In genomic region chr9:75833189-75833732, GRCm38 (mm10) we compare ENCODE assay signal across 21 mouse cellular contexts. TPM values are rescaled to one million over a fixed set of nuclear protein-coding genes. Genes with fewer than 3 reads are reported as not detected.
DNase-seq lines count a peak whose midpoint lies in the region; ATAC-seq and TF ChIP-seq lines count a peak whose summit lies in the region.
"Had no signal": no experiment of that assay in that cellular context is flagged by ENCODE, and none has a peak within 500 bp of the region (broad histone marks: within the 10 kb centered on the region; RNA-seq: fewer than 3 reads in every experiment).

No protein-coding gene starts in this region.

- intact Hi-C loops in heart, postnatal 36 days (cut with DNase I): no loop called here

- no peaks in the 10 kb centered on the region for H3K9me3 ChIP-seq in kidney, embryonic 15.5 days (replicated peaks)
- H3K9me3 ChIP-seq in lung, embryonic 16.5 days (ENCODE audit: control insufficient read depth, low read length): no peaks in the 10 kb centered on the region
- H3K9me3 ChIP-seq: embryonic facial prominence, embryonic 13.5 days; hindbrain, embryonic 10.5 days; limb, embryonic 15.5 days; midbrain, embryonic 12.5 days; neural tube, embryonic 13.5 days had no signal

- H3K9ac ChIP-seq in kidney, embryonic 15.5 days: no peak overlapping the region
- H3K9ac ChIP-seq in lung, embryonic 16.5 days (ENCODE audit: low read length): no peak overlapping the region
- H3K9ac ChIP-seq: embryonic facial prominence, embryonic 13.5 days; forebrain, postnatal 0 days; limb, embryonic 15.5 days; midbrain, embryonic 12.5 days; neural tube, embryonic 13.5 days had no signal

- no peaks in the 10 kb centered on the region for H3K36me3 ChIP-seq in kidney, embryonic 15.5 days
- no peaks in the 10 kb centered on the region for H3K36me3 ChIP-seq in kidney, adult 2 months (ENCODE audit: control insufficient read depth, insufficient read depth, low read length)
- H3K36me3 ChIP-seq in lung, embryonic 16.5 days (ENCODE audit: control insufficient read depth, insufficient read depth, low read length): no peaks in the 10 kb centered on the region
- H3K36me3 ChIP-seq: embryonic facial prominence, embryonic 13.5 days; hindbrain, embryonic 10.5 days; limb, embryonic 15.5 days; midbrain, embryonic 12.5 days; neural tube, embryonic 13.5 days had no signal

- TF ChIP-seq CTCF in kidney, adult 2 months (conservative IDR thresholded peaks at IDR 0.05; ENCODE audit: insufficient read depth, insufficient read length, low read depth, low read length): no peak
- TF ChIP-seq CTCF in lung, adult 2 months (IDR thresholded peaks at IDR 0.05; ENCODE audit: insufficient read depth, low read length): no peak

- no peaks in the 10 kb centered on the region for H3K4me1 ChIP-seq in kidney, embryonic 15.5 days
- H3K4me1 ChIP-seq in kidney, adult 2 months (ENCODE audit: control insufficient read depth, insufficient read depth, low read length): no peaks in the 10 kb centered on the region
- peaks cover 2% of the 10 kb centered on the region; the same call in 1 of the 2 replicates for H3K4me1 ChIP-seq in lung, embryonic 16.5 days (replicated peaks; ENCODE audit: control insufficient read depth, insufficient read depth, low read length)
- H3K4me1 ChIP-seq in lung, adult 2 months (ENCODE audit: control insufficient read depth, insufficient read depth, low read length): no peaks in the 10 kb centered on the region
- H3K4me1 ChIP-seq: limb, embryonic 15.5 days; midbrain, embryonic 12.5 days had no signal

- H3K27me3 ChIP-seq in kidney, embryonic 15.5 days: no peaks in the 10 kb centered on the region
- H3K27me3 ChIP-seq in kidney, adult 2 months (replicated peaks; ENCODE audit: control insufficient read depth, insufficient read depth, low read length): no peaks in the 10 kb centered on the region
- H3K27me3 ChIP-seq in lung, embryonic 16.5 days (ENCODE audit: control insufficient read depth, insufficient read depth, low read depth, low read length): no peaks in the 10 kb centered on the region
- H3K27me3 ChIP-seq: embryonic facial prominence, embryonic 13.5 days; limb, embryonic 15.5 days; midbrain, embryonic 12.5 days; neural tube, embryonic 13.5 days had no signal

- 82% methylated on average over 5 of the region's 5 CpGs for WGBS in kidney, embryonic 15.5 days
- 66% methylated on average over 5 of the region's 5 CpGs for WGBS in kidney, adult 2 months
- WGBS in lung, embryonic 16.5 days: 61% methylated on average over 5 of the region's 5 CpGs
- WGBS in lung, adult 2 months: 73% methylated on average over 5 of the region's 5 CpGs

- TF ChIP-seq POLR2A in kidney, adult 2 months (IDR thresholded peaks at IDR 0.05; ENCODE audit: low read depth, low read length): no peak
- TF ChIP-seq POLR2A in lung, adult 2 months (IDR thresholded peaks at IDR 0.05; ENCODE audit: borderline replicate concordance, extremely low read depth, low read depth, low read length): no peak

- ATAC-seq in kidney, embryonic 15.5 days (replicated peaks; ENCODE audit: low FRiP score): peak; percentile 36; the same call in 1 of the 2 replicates
- peak; percentile 74 for ATAC-seq in lung, embryonic 16.5 days (ENCODE audit: low read depth)
- ATAC-seq: forebrain, postnatal 0 days; inflammation-experienced regulatory T-cells, adult 6 months had no signal

- no peak overlapping the region for H3K4me2 ChIP-seq in kidney, embryonic 15.5 days
- H3K4me2 ChIP-seq in lung, embryonic 16.5 days (ENCODE audit: low read depth, low read length): no peak overlapping the region
- H3K4me2 ChIP-seq: embryonic facial prominence, embryonic 13.5 days; limb, embryonic 15.5 days; midbrain, embryonic 12.5 days; neural tube, embryonic 13.5 days had no signal

- no peak overlapping the region for H3K27ac ChIP-seq in kidney, embryonic 15.5 days
- H3K27ac ChIP-seq in kidney, adult 2 months (ENCODE audit: insufficient read depth, low read depth, low read length): no peak overlapping the region
- no peak overlapping the region for H3K27ac ChIP-seq in lung, embryonic 16.5 days (ENCODE audit: low read length)
- H3K27ac ChIP-seq: embryonic facial prominence, embryonic 13.5 days; hindbrain, embryonic 10.5 days; limb, embryonic 15.5 days; midbrain, embryonic 12.5 days; neural tube, embryonic 13.5 days had no signal

- DNase-seq in heart, adult 11 months: peak; percentile 66
- DNase-seq in heart, postnatal 36 days: no peak
- no peak for DNase-seq in kidney, adult 2 months
- DNase-seq in lung, adult 2 months: no peak
- no peak for DNase-seq in cerebellum, postnatal 36 days
- DNase-seq: adrenal gland, postnatal 10 days; B cell, adult 2 months; cerebellum, adult 11 months; cerebellum, postnatal 14 days; forebrain, postnatal 0 days; layer of hippocampus, postnatal 36 days; thymus, postnatal 36 days had no signal

- H3K4me3 ChIP-seq in kidney, embryonic 15.5 days (replicated peaks): no peak overlapping the region
- no peak overlapping the region for H3K4me3 ChIP-seq in kidney, adult 2 months (ENCODE audit: insufficient read depth, low read depth, low read length)
- no peak overlapping the region for H3K4me3 ChIP-seq in lung, embryonic 16.5 days (ENCODE audit: low read length)
- H3K4me3 ChIP-seq in lung, adult 2 months (replicated peaks; ENCODE audit: extremely low read depth, low read depth, low read length): no peak overlapping the region
- H3K4me3 ChIP-seq: embryonic facial prominence, embryonic 13.5 days; hindbrain, embryonic 10.5 days; limb, embryonic 15.5 days; midbrain, embryonic 12.5 days; neural tube, embryonic 13.5 days had no signal

RNA-seq across cellular contexts. Expression of gene Bmp5, which starts 58.1 kb away (rescaled TPM):
- total RNA-seq in heart, postnatal 36 days (2021): under 1 TPM; 0.67 to 0.79 TPM
- polyA plus RNA-seq in kidney, embryonic 15.5 days (2015; fragmentation: Nextera tagmentation; extraction: Ambion mirVana): 1.9 and 2.0 TPM in 2 replicates
- polyA plus RNA-seq in kidney, adult 2 months (2012; rRNA removed): 0.20 and 0.23 TPM in 2 replicates
- 32.3 and 35.3 TPM in 2 replicates for polyA plus RNA-seq in lung, embryonic 16.5 days (2015; fragmentation: Nextera tagmentation; extraction: Ambion mirVana)
- 7.3 and 13.3 TPM in 2 replicates for polyA plus RNA-seq in lung, adult 2 months (2012; rRNA removed)
- total RNA-seq: granulocyte monocyte progenitor cell, adult 5-6 weeks had no signal
- polyA plus RNA-seq: inflammation-experienced regulatory T-cells, adult 6 months had no signal
